Mouse (Mus musculus): ENCODE data around the gene Aspscr1.

Gene Aspscr1

GRCm38 (mm10) chr11:120682683-120683082 is 9.9 kb downstream of the Aspscr1 start:
- in situ Hi-C loops (cut with MseI, MboI): no loop called here

- in situ Hi-C loops (cut with MseI, MboI): no loop called here
These were observed 10.8 kb downstream of the Aspscr1 start for GRCm38 (mm10) chr11:120683536-120683935.

GRCm38 (mm10) chr11:120684086-120684485 is 11.3 kb downstream of the Aspscr1 start:
- in situ Hi-C loops (cut with MseI, MboI): no loop called here

- in situ Hi-C loops (cut with MseI, MboI): no loop called here
These were observed 11.9 kb downstream of the Aspscr1 start for GRCm38 (mm10) chr11:120684660-120685059.

- in situ Hi-C loops (cut with MseI, MboI): no loop called here
These were observed 14.0 kb downstream of the Aspscr1 start for GRCm38 (mm10) chr11:120686650-120687272.

GRCm38 (mm10) chr11:120689365-120689764 is 16.6 kb downstream of the Aspscr1 start:
- in situ Hi-C loops (cut with MseI, MboI): no loop called here

GRCm38 (mm10) chr11:120692471-120693011 is 19.8 kb downstream of the Aspscr1 start:
- in situ Hi-C loops (cut with MseI, MboI): no loop called here

- in situ Hi-C loops (cut with MseI, MboI): no loop called here
These were observed 20.7 kb downstream of the Aspscr1 start for GRCm38 (mm10) chr11:120693461-120693860.

GRCm38 (mm10) chr11:120695184-120695583 is 22.4 kb downstream of the Aspscr1 start:
- in situ Hi-C loops (cut with MseI, MboI): no loop called here

- in situ Hi-C loops (cut with MseI, MboI): no loop called here
These were observed 22.9 kb downstream of the Aspscr1 start for GRCm38 (mm10) chr11:120695641-120696040.

- in situ Hi-C loops (cut with MseI, MboI): no loop called here
These were observed 23.8 kb downstream of the Aspscr1 start for GRCm38 (mm10) chr11:120696568-120696967.

- in situ Hi-C loops (cut with MseI, MboI): no loop called here
These were observed 25.0 kb downstream of the Aspscr1 start for GRCm38 (mm10) chr11:120697741-120698140.

- in situ Hi-C loops (cut with MseI, MboI): no loop called here
These were observed 31.1 kb downstream of the Aspscr1 start for GRCm38 (mm10) chr11:120703696-120704454.

- in situ Hi-C loops (cut with MseI, MboI): no loop called here
These were observed 31.9 kb downstream of the Aspscr1 start for GRCm38 (mm10) chr11:120704486-120705325.

GRCm38 (mm10) chr11:120706120-120706519 is 33.3 kb downstream of the Aspscr1 start:
- in situ Hi-C loops (cut with MseI, MboI): no loop called here

GRCm38 (mm10) chr11:120707225-120707624 is 34.5 kb downstream of the Aspscr1 start:
- in situ Hi-C loops (cut with MseI, MboI): no loop called here

- in situ Hi-C loops (cut with MseI, MboI): no loop called here
These were observed 35.2 kb downstream of the Aspscr1 start for GRCm38 (mm10) chr11:120707969-120708368.

- in situ Hi-C loops (cut with MseI, MboI): no loop called here
These were observed 36.8 kb downstream of the Aspscr1 start for GRCm38 (mm10) chr11:120709551-120709950.

GRCm38 (mm10) chr11:120710672-120711071 is 37.9 kb downstream of the Aspscr1 start:
- in situ Hi-C loops (cut with MseI, MboI): loop anchor here (5.0 to 10.0 kb wide), 2 partner anchors 53 to 56 kb away; no protein-coding TSS in a partner anchor

GRCm38 (mm10) chr11:120711980-120712604 is 39.3 kb downstream of the Aspscr1 start:
- in situ Hi-C loops (cut with MseI, MboI): loop anchor here (5.0 to 10.0 kb wide), 2 partner anchors 55 to 57 kb away; no protein-coding TSS in a partner anchor
